Mouse (Mus musculus) naive thymus-derived CD4-positive, alpha-beta T cell, adult 2 months (primary cell): Measurements from ENCODE around the gene Gapdh.
A peak's percentile ranks its signal among the peaks of the same experiment; 100 is the strongest.

ENCODE experiments used
- DNase-seq: peaks from one replicate; pipeline ENCODE4 v3.0.0-alpha.2; 2011; ENCODE audit warnings: low read depth

The Gapdh gene

GRCm38 (mm10) chr6:125166051-125166751 is at the start of gene Gapdh:
Gene Gapdh (minus strand): TSS chr6:125166467.
- peak; percentile 42 for DNase-seq

GRCm38 (mm10) chr6:125215148-125215954 is 49.1 kb upstream of the Gapdh start, which contains the start of gene Vamp1:
Gene Vamp1 (plus strand): TSS chr6:125215551.
- peak; percentile 93 for DNase-seq

- no peak for DNase-seq
Observed at GRCm38 (mm10) chr6:125213715-125214114, 47.4 kb upstream of the Gapdh start.

GRCm38 (mm10) chr6:125213129-125213528 is 46.9 kb upstream of the Gapdh start:
- no peak for DNase-seq

- no peak for DNase-seq
Observed at GRCm38 (mm10) chr6:125212621-125213020, 46.4 kb upstream of the Gapdh start.

- no peak for DNase-seq
Observed at GRCm38 (mm10) chr6:125210436-125210835, 44.2 kb upstream of the Gapdh start.

- DNase-seq: no peak
Observed at GRCm38 (mm10) chr6:125197166-125197565, 30.9 kb upstream of the Gapdh start.

- no peak for DNase-seq
Observed at GRCm38 (mm10) chr6:125196301-125196700, 30.0 kb upstream of the Gapdh start.

GRCm38 (mm10) chr6:125195541-125196075 is 29.3 kb upstream of the Gapdh start:
- no peak for DNase-seq

- DNase-seq: no peak
Observed at GRCm38 (mm10) chr6:125193390-125193789, 27.1 kb upstream of the Gapdh start.

GRCm38 (mm10) chr6:125192841-125193240 is 26.6 kb upstream of the Gapdh start:
- no peak for DNase-seq

- DNase-seq: peak; percentile 89
Observed at GRCm38 (mm10) chr6:125192016-125192714, 25.9 kb upstream of the Gapdh start.

GRCm38 (mm10) chr6:125191332-125192015 is 25.2 kb upstream of the Gapdh start, which contains the start of the genes Ncapd2 and Mrpl51:
Gene Ncapd2 (minus strand): TSS chr6:125191701.
Gene Mrpl51 (plus strand): TSS chr6:125191801.
- peak; percentile 99 for DNase-seq

GRCm38 (mm10) chr6:125190816-125191215 is 24.5 kb upstream of the Gapdh start:
- DNase-seq: no peak

GRCm38 (mm10) chr6:125186203-125186602 is 19.9 kb upstream of the Gapdh start:
- DNase-seq: no peak

- no peak for DNase-seq
Observed at GRCm38 (mm10) chr6:125182133-125182532, 15.9 kb upstream of the Gapdh start.

- DNase-seq: no peak
Observed at GRCm38 (mm10) chr6:125179601-125180000, 13.3 kb upstream of the Gapdh start.

GRCm38 (mm10) chr6:125175469-125175868 is 9.2 kb upstream of the Gapdh start:
- no peak for DNase-seq

- no peak for DNase-seq
Observed at GRCm38 (mm10) chr6:125173256-125173655, 7.0 kb upstream of the Gapdh start.

GRCm38 (mm10) chr6:125172474-125172873 is 6.2 kb upstream of the Gapdh start:
- no peak for DNase-seq

GRCm38 (mm10) chr6:125170194-125170593 is 3.9 kb upstream of the Gapdh start:
- DNase-seq: no peak

GRCm38 (mm10) chr6:125168086-125168485 is 1.8 kb upstream of the Gapdh start:
- DNase-seq: no peak
